Mouse (Mus musculus): ENCODE measurements around the gene Haus3. TPM values are rescaled to one million over a fixed set of nuclear protein-coding genes. Genes with fewer than 3 reads are reported as not detected.
A peak's percentile ranks its signal among the peaks of the same experiment; 100 is the strongest.

The Haus3 gene
- polyA plus RNA-seq, 1 experiment from 2014 or later, result 52.5 TPM

GRCm38 (mm10) chr5:34186961-34187391 lies 17.6 kb upstream of the Haus3 start:
- H3K27ac ChIP-seq, result peak overlapping the region; percentile 94
- peak overlapping the region; percentile 94 for H3K4me2 ChIP-seq
- H3K9ac ChIP-seq (replicated peaks), result peak overlapping the region; percentile 80
- H3K27me3 ChIP-seq, result peaks cover 4% of the 10 kb centered on the region; the same call in 1 of the 2 replicates
- H3K9me3 ChIP-seq, result no peaks in the 10 kb centered on the region
- H3K4me1 ChIP-seq (replicated peaks), result peaks cover 53% of the 10 kb centered on the region
- H3K4me3 ChIP-seq (replicated peaks), result peak overlapping the region; percentile 95
- H3K36me3 ChIP-seq, result peaks cover 27% of the 10 kb centered on the region
- no peak for ATAC-seq (ENCODE audit: insufficient number of reproducible peaks, insufficient read depth, low FRiP score, low TSS enrichment, low read depth)
- WGBS, result under 1% methylated on average over 46 of the region's 46 CpGs

- peak overlapping the region; percentile 80 for H3K9ac ChIP-seq (replicated peaks)
- H3K9me3 ChIP-seq, result no peaks in the 10 kb centered on the region
- peak overlapping the region; percentile 94 for H3K27ac ChIP-seq
- H3K27me3 ChIP-seq, result peaks cover 4% of the 10 kb centered on the region; the same call in 1 of the 2 replicates
- ATAC-seq (ENCODE audit: insufficient number of reproducible peaks, insufficient read depth, low FRiP score, low TSS enrichment, low read depth), result no peak
- WGBS, result 65% methylated on average over 2 of the region's 2 CpGs
- H3K4me2 ChIP-seq, result peak overlapping the region; percentile 94
- peaks cover 33% of the 10 kb centered on the region for H3K36me3 ChIP-seq
- peaks cover 53% of the 10 kb centered on the region for H3K4me1 ChIP-seq (replicated peaks)
- peak overlapping the region; percentile 95 for H3K4me3 ChIP-seq (replicated peaks)
These were observed 17.1 kb upstream of the Haus3 start for GRCm38 (mm10) chr5:34186391-34186790.

GRCm38 (mm10) chr5:34185791-34186190 lies 16.5 kb upstream of the Haus3 start:
- no peak for ATAC-seq (ENCODE audit: insufficient number of reproducible peaks, insufficient read depth, low FRiP score, low TSS enrichment, low read depth)
- Histone ChIP-seq H3K4me2 (peak overlapping the region; percentile 94), H3K27me3 (peaks cover 4% of the 10 kb centered on the region; the same call in 1 of the 2 replicates), H3K9ac (replicated peaks) (peak overlapping the region; percentile 80), H3K9me3 (no peaks in the 10 kb centered on the region), H3K4me3 (replicated peaks) (peak overlapping the region; percentile 95), H3K27ac (no peak overlapping the region), H3K36me3 (peaks cover 39% of the 10 kb centered on the region), H3K4me1 (replicated peaks) (peaks cover 53% of the 10 kb centered on the region)

GRCm38 (mm10) chr5:34185051-34185580 lies 15.8 kb upstream of the Haus3 start:
- H3K4me2 ChIP-seq, result peak overlapping the region; percentile 94
- H3K4me3 ChIP-seq (replicated peaks), result 0 out of 2 replicates have a peak overlapping the region, but pooled peaks have one; percentile 95
- H3K4me1 ChIP-seq (replicated peaks), result peaks cover 53% of the 10 kb centered on the region
- no peak for ATAC-seq (ENCODE audit: insufficient number of reproducible peaks, insufficient read depth, low FRiP score, low TSS enrichment, low read depth)
- H3K27ac ChIP-seq, result no peak overlapping the region
- H3K27me3 ChIP-seq, result no peaks in the 10 kb centered on the region
- H3K36me3 ChIP-seq, result peaks cover 45% of the 10 kb centered on the region
- 90% methylated on average over 1 of the region's 1 CpGs for WGBS
- peak overlapping the region; percentile 80; the same call in 1 of the 2 replicates for H3K9ac ChIP-seq (replicated peaks)
- no peaks in the 10 kb centered on the region for H3K9me3 ChIP-seq

- no peak overlapping the region; the same call in 1 of the 2 replicates for H3K9ac ChIP-seq (replicated peaks)
- H3K4me2 ChIP-seq, result no peak overlapping the region
- H3K36me3 ChIP-seq, result peaks cover 49% of the 10 kb centered on the region
- no peaks in the 10 kb centered on the region for H3K9me3 ChIP-seq
- WGBS, result 93% methylated on average over 3 of the region's 3 CpGs
- H3K4me3 ChIP-seq (replicated peaks), result no peak overlapping the region
- H3K27me3 ChIP-seq, result no peaks in the 10 kb centered on the region
- ATAC-seq (ENCODE audit: insufficient number of reproducible peaks, insufficient read depth, low FRiP score, low TSS enrichment, low read depth), result no peak
- H3K4me1 ChIP-seq (replicated peaks), result peaks cover 46% of the 10 kb centered on the region
- no peak overlapping the region for H3K27ac ChIP-seq
These were observed 14.6 kb upstream of the Haus3 start for GRCm38 (mm10) chr5:34183976-34184375.

- H3K36me3 ChIP-seq, result peaks cover 56% of the 10 kb centered on the region
- 78% methylated on average over 5 of the region's 5 CpGs for WGBS
- peaks cover 39% of the 10 kb centered on the region for H3K4me1 ChIP-seq (replicated peaks)
- no peak overlapping the region for H3K9ac ChIP-seq (replicated peaks)
- no peak overlapping the region for H3K27ac ChIP-seq
- H3K27me3 ChIP-seq, result no peaks in the 10 kb centered on the region
- no peaks in the 10 kb centered on the region for H3K9me3 ChIP-seq
- H3K4me3 ChIP-seq (replicated peaks), result no peak overlapping the region
- ATAC-seq (ENCODE audit: insufficient number of reproducible peaks, insufficient read depth, low FRiP score, low TSS enrichment, low read depth), result no peak
- no peak overlapping the region for H3K4me2 ChIP-seq
These were observed 14.0 kb upstream of the Haus3 start for GRCm38 (mm10) chr5:34183156-34183880.

GRCm38 (mm10) chr5:34182486-34182885 lies 13.2 kb upstream of the Haus3 start:
- 80% methylated on average over 3 of the region's 3 CpGs for WGBS
- Histone ChIP-seq H3K4me2 (no peak overlapping the region), H3K4me1 (replicated peaks) (peaks cover 38% of the 10 kb centered on the region), H3K4me3 (replicated peaks) (no peak overlapping the region), H3K27me3 (no peaks in the 10 kb centered on the region), H3K9ac (replicated peaks) (no peak overlapping the region), H3K9me3 (no peaks in the 10 kb centered on the region), H3K36me3 (peaks cover 64% of the 10 kb centered on the region), H3K27ac (no peak overlapping the region)
- ATAC-seq (ENCODE audit: insufficient number of reproducible peaks, insufficient read depth, low FRiP score, low TSS enrichment, low read depth), result no peak

- Histone ChIP-seq H3K9me3 (no peaks in the 10 kb centered on the region), H3K4me2 (no peak overlapping the region), H3K36me3 (peaks cover 92% of the 10 kb centered on the region), H3K4me1 (replicated peaks) (no peaks in the 10 kb centered on the region), H3K9ac (replicated peaks) (no peak overlapping the region), H3K4me3 (replicated peaks) (no peak overlapping the region), H3K27ac (no peak overlapping the region), H3K27me3 (no peaks in the 10 kb centered on the region)
- 90% methylated on average over 4 of the region's 4 CpGs for WGBS
- no peak for ATAC-seq (ENCODE audit: insufficient number of reproducible peaks, insufficient read depth, low FRiP score, low TSS enrichment, low read depth)
These were observed 8.5 kb upstream of the Haus3 start for GRCm38 (mm10) chr5:34177821-34178220.

GRCm38 (mm10) chr5:34177091-34177490 lies 7.8 kb upstream of the Haus3 start:
- WGBS, result 93% methylated on average over 2 of the region's 2 CpGs
- no peaks in the 10 kb centered on the region for H3K27me3 ChIP-seq
- peak overlapping the region; percentile 42 for H3K9ac ChIP-seq (replicated peaks)
- no peak overlapping the region for H3K4me3 ChIP-seq (replicated peaks)
- no peak overlapping the region for H3K4me2 ChIP-seq
- H3K36me3 ChIP-seq, result peaks cover 91% of the 10 kb centered on the region
- H3K9me3 ChIP-seq, result no peaks in the 10 kb centered on the region
- no peak overlapping the region for H3K27ac ChIP-seq
- no peak for ATAC-seq (ENCODE audit: insufficient number of reproducible peaks, insufficient read depth, low FRiP score, low TSS enrichment, low read depth)
- no peaks in the 10 kb centered on the region for H3K4me1 ChIP-seq (replicated peaks)

- peak overlapping the region; percentile 42 for H3K9ac ChIP-seq (replicated peaks)
- no peak overlapping the region for H3K27ac ChIP-seq
- H3K4me1 ChIP-seq (replicated peaks), result no peaks in the 10 kb centered on the region
- 78% methylated on average over 10 of the region's 10 CpGs for WGBS
- no peak overlapping the region for H3K4me3 ChIP-seq (replicated peaks)
- no peak overlapping the region for H3K4me2 ChIP-seq
- peaks cover 87% of the 10 kb centered on the region for H3K36me3 ChIP-seq
- no peak for ATAC-seq (ENCODE audit: insufficient number of reproducible peaks, insufficient read depth, low FRiP score, low TSS enrichment, low read depth)
- H3K27me3 ChIP-seq, result no peaks in the 10 kb centered on the region
- no peaks in the 10 kb centered on the region for H3K9me3 ChIP-seq
These were observed 7.4 kb upstream of the Haus3 start for GRCm38 (mm10) chr5:34176691-34177090.

GRCm38 (mm10) chr5:34175403-34175694 lies 6.0 kb upstream of the Haus3 start:
- H3K36me3 ChIP-seq, result peaks cover 74% of the 10 kb centered on the region
- no peak overlapping the region for H3K4me3 ChIP-seq (replicated peaks)
- H3K27me3 ChIP-seq, result no peaks in the 10 kb centered on the region
- H3K9ac ChIP-seq (replicated peaks), result 0 out of 2 replicates have a peak overlapping the region, but pooled peaks have one; percentile 34
- no peak for ATAC-seq (ENCODE audit: insufficient number of reproducible peaks, insufficient read depth, low FRiP score, low TSS enrichment, low read depth)
- no peak overlapping the region for H3K27ac ChIP-seq
- no peak overlapping the region for H3K4me2 ChIP-seq
- peaks cover 5% of the 10 kb centered on the region; the same call in 1 of the 2 replicates for H3K4me1 ChIP-seq (replicated peaks)
- WGBS, result 24% methylated on average over 5 of the region's 5 CpGs
- H3K9me3 ChIP-seq, result no peaks in the 10 kb centered on the region
